Mouse (Mus musculus): ENCODE measurements at regions not wholly inside any gene's neighbourhood (a gene's known extent, or its start where the extent isn't known, plus 50 kb on each side); places are given as distances from the start of the nearest gene placed in this dataset.

DNA sequence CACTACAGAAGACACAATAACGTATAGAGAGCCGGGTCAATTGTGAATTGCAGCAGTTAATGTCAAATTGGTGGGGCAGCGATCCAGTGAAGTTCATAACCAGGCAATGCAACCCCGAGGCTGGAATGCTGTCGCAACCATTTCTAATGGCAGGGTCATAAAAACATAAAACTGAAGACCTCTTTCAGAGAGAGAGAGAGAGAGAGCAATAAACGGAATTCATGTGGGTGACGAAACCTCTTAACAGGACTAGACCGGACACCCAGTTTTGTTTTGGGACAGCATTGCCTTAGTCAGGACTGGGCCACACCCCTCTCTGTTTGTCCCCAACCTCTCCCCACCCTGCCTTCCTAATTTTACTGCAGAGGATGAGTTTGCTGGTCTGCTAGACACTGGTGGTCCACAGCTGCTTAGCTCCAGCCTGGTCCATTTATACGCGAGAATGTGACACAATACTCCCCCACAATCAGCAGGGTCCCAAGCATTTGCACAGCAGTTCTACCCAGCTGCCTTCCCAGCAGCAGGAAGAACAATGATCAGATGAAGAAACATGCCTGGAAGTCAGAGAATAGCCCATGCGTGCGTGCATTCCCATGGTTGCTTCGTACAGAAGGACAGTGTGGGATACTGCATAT lies 115.6 kb upstream of the Prickle1 start:
- Histone ChIP-seq H3K79me2 (replicated peaks; ENCODE audit: control insufficient read depth, insufficient read depth, low read length) (no peaks in the 10 kb centered on the region), H3K36me3 (ENCODE audit: control insufficient read depth, insufficient read depth, low read length) (no peaks in the 10 kb centered on the region), H3K9ac (ENCODE audit: low read depth, low read length) (no peak overlapping the region), H3K4me1 (ENCODE audit: control insufficient read depth, insufficient read depth, low read length) (peaks cover 2% of the 10 kb centered on the region), H3K4me3 (no peak overlapping the region), H3K27me3 (ENCODE audit: control insufficient read depth, insufficient read depth, low read length) (no peaks in the 10 kb centered on the region), H3K27ac (no peak overlapping the region)
- intact Hi-C loops (cut with DNase I), result no loop called here
- no peak for DNase-seq
- 88% methylated on average over 13 of the region's 13 CpGs for WGBS
- TF ChIP-seq POLR2A (IDR thresholded peaks at IDR 0.05; ENCODE audit: insufficient read depth, low read depth, low read length) (no peak), EP300 (IDR thresholded peaks at IDR 0.05; ENCODE audit: insufficient read depth, low read depth, low read length) (no peak), CTCF (IDR thresholded peaks at IDR 0.05) (no peak)

DNA sequence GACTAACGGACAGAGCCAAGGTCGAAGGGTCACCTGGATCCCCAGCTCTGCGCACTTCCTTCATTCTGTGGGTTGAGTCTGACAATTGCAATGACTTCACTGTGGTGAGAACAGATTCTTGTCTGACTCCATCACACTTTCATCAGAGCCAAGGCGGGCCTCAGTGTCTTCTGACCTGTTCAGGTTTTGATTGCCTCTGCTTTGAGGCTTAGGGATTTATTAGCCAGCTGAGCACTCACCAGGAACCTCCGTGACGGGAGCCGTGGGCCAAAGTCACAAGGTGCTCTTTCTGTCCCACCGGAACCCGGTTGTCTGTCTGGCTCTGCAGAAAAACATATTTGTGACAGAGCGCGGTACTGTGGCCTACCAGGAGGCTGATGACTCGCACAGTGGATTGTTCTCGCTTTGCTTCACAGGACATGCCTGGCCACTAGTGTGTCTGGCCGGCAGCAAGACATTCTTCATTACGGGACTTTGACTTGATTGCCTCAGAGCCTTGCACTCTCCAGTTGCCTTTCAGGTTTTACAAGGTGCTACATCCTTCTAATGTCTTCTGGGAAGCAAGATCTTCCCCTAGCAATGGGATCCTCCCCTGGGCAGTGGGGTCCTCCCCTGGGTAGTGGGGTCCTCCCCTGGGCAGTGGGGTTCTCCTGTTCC lies 114.9 kb upstream of the Prickle1 start:
- Histone ChIP-seq H3K27ac (no peak overlapping the region), H3K79me2 (replicated peaks; ENCODE audit: control insufficient read depth, insufficient read depth, low read length) (no peaks in the 10 kb centered on the region), H3K27me3 (ENCODE audit: control insufficient read depth, insufficient read depth, low read length) (no peaks in the 10 kb centered on the region), H3K36me3 (ENCODE audit: control insufficient read depth, insufficient read depth, low read length) (no peaks in the 10 kb centered on the region), H3K4me1 (ENCODE audit: control insufficient read depth, insufficient read depth, low read length) (peaks cover 2% of the 10 kb centered on the region), H3K4me3 (no peak overlapping the region), H3K9ac (ENCODE audit: low read depth, low read length) (no peak overlapping the region)
- 92% methylated on average over 15 of the region's 15 CpGs for WGBS
- intact Hi-C loops (cut with DNase I), result no loop called here
- no peak for DNase-seq
- TF ChIP-seq CTCF (IDR thresholded peaks at IDR 0.05), result no peak
- no peak for TF ChIP-seq EP300 (IDR thresholded peaks at IDR 0.05; ENCODE audit: insufficient read depth, low read depth, low read length)
- TF ChIP-seq POLR2A (IDR thresholded peaks at IDR 0.05; ENCODE audit: insufficient read depth, low read depth, low read length), result no peak

DNA sequence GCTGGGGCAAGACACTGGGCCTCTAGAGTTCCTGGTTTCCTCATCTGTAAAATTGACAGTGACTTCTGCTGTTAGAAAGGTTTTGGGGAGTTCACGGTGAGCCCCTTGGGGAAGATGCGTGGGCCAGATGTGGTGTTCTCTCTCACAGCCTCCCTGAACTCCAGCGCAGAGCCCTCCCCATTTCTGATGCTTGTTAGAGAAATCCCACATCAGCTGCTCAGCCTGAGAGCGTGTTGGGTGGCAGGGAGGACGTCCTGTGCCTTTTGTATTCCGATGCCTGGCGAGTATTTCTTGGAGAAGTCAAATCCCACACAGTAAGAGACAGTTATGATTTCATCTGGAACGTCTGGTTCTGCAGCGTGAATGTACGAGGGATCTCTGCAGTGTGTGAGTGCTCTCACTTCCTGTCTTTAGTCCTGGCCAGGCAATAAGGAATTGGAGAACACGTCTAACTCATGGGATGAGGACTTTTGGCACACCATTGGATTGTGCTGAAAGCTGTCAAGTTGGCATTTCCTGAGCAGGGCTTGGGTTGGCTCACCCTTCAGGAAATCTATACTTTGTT lies 110.8 kb upstream of the Prickle1 start:
- Histone ChIP-seq H3K36me3 (ENCODE audit: control insufficient read depth, insufficient read depth, low read length) (no peaks in the 10 kb centered on the region), H3K27me3 (ENCODE audit: control insufficient read depth, insufficient read depth, low read length) (no peaks in the 10 kb centered on the region), H3K4me3 (no peak overlapping the region), H3K79me2 (replicated peaks; ENCODE audit: control insufficient read depth, insufficient read depth, low read length) (no peaks in the 10 kb centered on the region), H3K27ac (no peak overlapping the region), H3K4me1 (ENCODE audit: control insufficient read depth, insufficient read depth, low read length) (no peaks in the 10 kb centered on the region), H3K9ac (ENCODE audit: low read depth, low read length) (no peak overlapping the region)
- WGBS, result 52% methylated on average over 11 of the region's 11 CpGs
- TF ChIP-seq POLR2A (IDR thresholded peaks at IDR 0.05; ENCODE audit: insufficient read depth, low read depth, low read length) (no peak), CTCF (IDR thresholded peaks at IDR 0.05) (no peak), EP300 (IDR thresholded peaks at IDR 0.05; ENCODE audit: insufficient read depth, low read depth, low read length) (no peak)
- intact Hi-C loops (cut with DNase I), result no loop called here
- no peak for DNase-seq

DNA sequence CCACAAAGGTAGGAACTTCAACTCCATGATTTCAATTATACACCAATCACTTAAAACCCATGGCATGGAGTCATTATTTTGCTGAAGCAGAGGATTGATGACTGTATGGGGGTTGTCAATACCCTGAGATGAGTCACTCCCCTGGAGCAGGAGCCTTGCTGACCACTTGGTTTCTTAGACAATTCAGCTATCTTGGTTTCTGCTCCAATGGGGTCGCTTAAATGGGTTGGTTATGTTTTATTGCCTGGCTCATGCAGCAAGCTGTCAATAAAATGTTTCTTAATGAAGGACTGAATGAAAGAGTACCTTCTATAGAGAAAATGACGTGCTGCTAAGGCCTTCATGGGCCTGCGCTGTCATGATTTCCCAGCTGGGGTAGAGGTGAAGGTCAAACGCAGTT lies 110.0 kb upstream of the Prickle1 start:
- no peak for DNase-seq
- Histone ChIP-seq H3K36me3 (ENCODE audit: control insufficient read depth, insufficient read depth, low read length) (no peaks in the 10 kb centered on the region), H3K9ac (ENCODE audit: low read depth, low read length) (no peak overlapping the region), H3K79me2 (replicated peaks; ENCODE audit: control insufficient read depth, insufficient read depth, low read length) (no peaks in the 10 kb centered on the region), H3K27me3 (ENCODE audit: control insufficient read depth, insufficient read depth, low read length) (no peaks in the 10 kb centered on the region), H3K27ac (no peak overlapping the region), H3K4me3 (no peak overlapping the region), H3K4me1 (ENCODE audit: control insufficient read depth, insufficient read depth, low read length) (no peaks in the 10 kb centered on the region)
- TF ChIP-seq EP300 (IDR thresholded peaks at IDR 0.05; ENCODE audit: insufficient read depth, low read depth, low read length), result no peak
- no peak for TF ChIP-seq POLR2A (IDR thresholded peaks at IDR 0.05; ENCODE audit: insufficient read depth, low read depth, low read length)
- TF ChIP-seq CTCF (IDR thresholded peaks at IDR 0.05), result no peak
- WGBS, result 88% methylated on average over 4 of the region's 4 CpGs
- intact Hi-C loops (cut with DNase I), result no loop called here

DNA sequence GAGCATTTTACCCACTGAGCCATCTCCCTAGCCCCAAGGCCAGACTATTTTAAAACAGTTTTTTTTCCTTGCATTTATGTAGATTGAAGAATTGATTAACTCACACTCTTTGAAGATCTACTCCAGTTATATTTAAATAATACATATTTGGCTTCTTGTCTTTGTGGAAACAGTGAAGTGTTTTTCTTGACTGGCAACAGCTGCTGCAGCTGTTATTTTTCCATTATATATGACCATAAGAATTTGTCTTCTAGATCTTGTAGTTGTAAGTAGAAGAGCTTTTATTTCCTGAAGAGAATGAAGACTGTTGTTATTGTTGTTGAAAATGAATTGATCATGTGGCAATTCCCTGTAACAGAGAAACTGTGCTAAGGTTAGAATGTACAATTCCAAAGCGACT lies 109.4 kb upstream of the Prickle1 start:
- Histone ChIP-seq H3K9ac (ENCODE audit: low read depth, low read length) (no peak overlapping the region), H3K27ac (no peak overlapping the region), H3K27me3 (ENCODE audit: control insufficient read depth, insufficient read depth, low read length) (no peaks in the 10 kb centered on the region), H3K4me3 (no peak overlapping the region), H3K4me1 (ENCODE audit: control insufficient read depth, insufficient read depth, low read length) (no peaks in the 10 kb centered on the region), H3K36me3 (ENCODE audit: control insufficient read depth, insufficient read depth, low read length) (no peaks in the 10 kb centered on the region), H3K79me2 (replicated peaks; ENCODE audit: control insufficient read depth, insufficient read depth, low read length) (no peaks in the 10 kb centered on the region)
- intact Hi-C loops (cut with DNase I), result no loop called here
- WGBS, result 89% methylated on average over 1 of the region's 1 CpGs
- DNase-seq, result no peak
- TF ChIP-seq POLR2A (IDR thresholded peaks at IDR 0.05; ENCODE audit: insufficient read depth, low read depth, low read length) (no peak), CTCF (IDR thresholded peaks at IDR 0.05) (no peak), EP300 (IDR thresholded peaks at IDR 0.05; ENCODE audit: insufficient read depth, low read depth, low read length) (no peak)

DNA sequence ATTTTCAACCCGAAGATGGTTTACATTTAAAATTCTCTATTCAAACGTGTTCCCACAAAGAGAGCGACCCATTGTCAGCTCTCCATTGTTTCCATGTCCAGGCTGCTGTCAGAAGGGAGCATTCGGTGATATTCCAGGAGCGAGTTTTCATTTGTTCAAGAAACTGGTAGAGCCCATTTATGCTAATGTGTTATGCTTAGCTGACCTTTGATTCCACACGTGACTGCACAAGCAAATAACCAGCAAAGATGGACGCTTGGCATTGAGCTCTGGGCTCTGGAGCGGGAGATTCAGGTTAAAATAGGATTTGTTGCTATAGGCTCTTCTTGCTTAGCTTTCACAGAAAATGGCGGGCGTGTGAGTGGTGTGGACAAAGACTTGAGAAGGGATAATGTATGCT lies 105.3 kb upstream of the Prickle1 start:
- no peak for DNase-seq
- Histone ChIP-seq H3K9ac (ENCODE audit: low read depth, low read length) (no peak overlapping the region), H3K4me3 (no peak overlapping the region), H3K27ac (no peak overlapping the region), H3K79me2 (replicated peaks; ENCODE audit: control insufficient read depth, insufficient read depth, low read length) (no peaks in the 10 kb centered on the region), H3K4me1 (ENCODE audit: control insufficient read depth, insufficient read depth, low read length) (peaks cover 2% of the 10 kb centered on the region; the same call in 1 of the 2 replicates), H3K36me3 (ENCODE audit: control insufficient read depth, insufficient read depth, low read length) (peaks cover 2% of the 10 kb centered on the region; the same call in 1 of the 2 replicates), H3K27me3 (ENCODE audit: control insufficient read depth, insufficient read depth, low read length) (no peaks in the 10 kb centered on the region)
- intact Hi-C loops (cut with DNase I), result no loop called here
- WGBS, result 93% methylated on average over 10 of the region's 10 CpGs
- TF ChIP-seq POLR2A (IDR thresholded peaks at IDR 0.05; ENCODE audit: insufficient read depth, low read depth, low read length) (no peak), EP300 (IDR thresholded peaks at IDR 0.05; ENCODE audit: insufficient read depth, low read depth, low read length) (no peak), CTCF (IDR thresholded peaks at IDR 0.05) (no peak)
